Mouse (Mus musculus) liver, embryonic 14.5 days (tissue): ENCODE measurements at regions not wholly inside any gene's neighbourhood (a gene's known extent, or its start where the extent isn't known, plus 50 kb on each side); places are given as distances from the start of the nearest gene placed in this dataset.

Source experiments
- CTCF ChIP-seq: IDR thresholded peaks from 2 replicates; pipeline ENCODE4 v1.5.1; 2016; ENCODE audit warnings: antibody characterized with exemption, low read depth, control low read depth
- EP300 ChIP-seq: IDR thresholded peaks from 2 replicates; pipeline ENCODE4 v1.6.1; 2016; ENCODE audit warnings: antibody characterized with exemption, low read depth

DNA sequence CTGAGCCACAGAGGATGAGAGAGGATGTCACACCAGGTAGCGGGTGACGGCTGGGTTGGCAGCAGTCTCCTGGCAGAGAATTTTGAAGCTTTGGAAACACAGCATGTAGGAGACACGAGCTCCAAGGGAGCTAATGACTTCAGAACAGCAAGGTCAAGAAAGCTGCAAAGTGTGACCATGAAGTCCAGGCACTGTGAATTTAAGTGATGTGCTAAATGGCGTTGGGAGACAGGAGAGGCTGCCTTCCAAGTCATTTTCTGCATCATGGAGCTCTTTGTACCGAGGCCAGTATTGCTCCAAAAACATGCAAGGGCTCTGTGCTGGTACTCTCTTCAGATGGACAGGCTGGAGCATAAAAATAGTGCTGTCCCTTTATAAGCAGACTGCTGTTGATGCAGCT is 238.8 kb upstream of the Zdhhc25 start:
- no peak for TF ChIP-seq EP300
- TF ChIP-seq CTCF = no peak
